Mouse (Mus musculus) liver, embryonic 13.5 days (tissue): Measurements from ENCODE around the gene Acvr1b. TPM values are rescaled to one million over a fixed set of nuclear protein-coding genes. Genes with fewer than 3 reads are reported as not detected.

Source experiments
- ATAC-seq: fragments of 200-750 bp; cut with Nextera tagmentation; 2 replicates; pipeline ENCODE4 v1.8.0; 2017; ENCODE audit warnings: low read depth, mild to moderate bottlenecking, moderate number of reproducible peaks, moderate library complexity
- DNase-seq: peaks from one replicate; pipeline ENCODE4 v3.0.0; 2022
- H3K27ac ChIP-seq: fragments of 300-500 bp; sonication (generic); 2 replicates; pipeline ENCODE4 v1.5.1; 2015; ENCODE audit warnings: moderate library complexity, mild to moderate bottlenecking, inconsistent platforms
- H3K27me3 ChIP-seq: fragments of 300-500 bp; sonication (generic); 2 replicates; pipeline ENCODE4 v1.6.1; 2015; ENCODE audit warnings: mild to moderate bottlenecking, inconsistent platforms
- H3K36me3 ChIP-seq: fragments of 300-500 bp; sonication (generic); 2 replicates; pipeline ENCODE4 v1.6.1; 2015; ENCODE audit warnings: mild to moderate bottlenecking, inconsistent platforms
- H3K4me1 ChIP-seq: fragments of 300-500 bp; sonication (generic); replicated peaks from 2 replicates; pipeline ENCODE4 v1.6.1; 2015; ENCODE audit warnings: inconsistent platforms
- H3K4me2 ChIP-seq: fragments of 300-500 bp; sonication (generic); 2 replicates; pipeline ENCODE4 v1.6.1; 2015; ENCODE audit warnings: inconsistent platforms, mild to moderate bottlenecking, moderate library complexity
- H3K4me3 ChIP-seq: fragments of 300-500 bp; sonication (generic); replicated peaks from 2 replicates; pipeline ENCODE4 v1.5.1; 2015; ENCODE audit warnings: mild to moderate bottlenecking, inconsistent platforms
- H3K9ac ChIP-seq: fragments of 300-500 bp; sonication (generic); 2 replicates; pipeline ENCODE4 v1.6.1; 2015; ENCODE audit warnings: mild to moderate bottlenecking, inconsistent platforms
- H3K9me3 ChIP-seq: fragments of 300-500 bp; sonication (generic); replicated peaks from 2 replicates; pipeline ENCODE4 v1.6.1; 2016; ENCODE audit warnings: inconsistent platforms
- WGBS: fragments of 180-500 bp; shearing (Covaris S2); methylation state at CpG from one replicate; pipeline ENCODE4 v1.1.7; 2015; ENCODE audit not compliant: insufficient replicate concordance; 5-methylcytosine and 5-hydroxymethylcytosine counted together
- polyA plus RNA-seq: library from polyadenylated mRNA; unstranded; fragments of >200 nt; fragmentation: Nextera tagmentation; extraction: Ambion mirVana; gene quantifications from 2 replicates; pipeline ENCODE4 v1.2.1, GENCODE M21; 2015

Gene Acvr1b
- polyA plus RNA-seq, 1 experiment from 2014 or later, result 1.0 TPM

GRCm38 (mm10) chr15:101137455-101137854 is 36.4 kb upstream of the Acvr1b start:
- Histone ChIP-seq H3K4me3 (no peak overlapping the region), H3K9me3 (no peaks in the 10 kb centered on the region), H3K27me3 (peaks cover 54% of the 10 kb centered on the region), H3K36me3 (no peaks in the 10 kb centered on the region), H3K27ac (no peak overlapping the region), H3K4me1 (peaks cover 40% of the 10 kb centered on the region), H3K4me2 (no peak overlapping the region), H3K9ac (no peak overlapping the region)
- 75% methylated on average over 11 of the region's 11 CpGs for WGBS
- ATAC-seq (no peak), DNase-seq (no peak)

GRCm38 (mm10) chr15:101138675-101139074 is 35.2 kb upstream of the Acvr1b start:
- no peak overlapping the region for H3K4me3 ChIP-seq
- no peak overlapping the region for H3K27ac ChIP-seq
- H3K9ac ChIP-seq, result no peak overlapping the region
- no peaks in the 10 kb centered on the region for H3K9me3 ChIP-seq
- WGBS, result 48% methylated on average over 3 of the region's 3 CpGs
- no peaks in the 10 kb centered on the region for H3K36me3 ChIP-seq
- peaks cover 41% of the 10 kb centered on the region for H3K27me3 ChIP-seq
- H3K4me2 ChIP-seq, result no peak overlapping the region
- H3K4me1 ChIP-seq, result peaks cover 48% of the 10 kb centered on the region
- DNase-seq (no peak), ATAC-seq (no peak)

DNA sequence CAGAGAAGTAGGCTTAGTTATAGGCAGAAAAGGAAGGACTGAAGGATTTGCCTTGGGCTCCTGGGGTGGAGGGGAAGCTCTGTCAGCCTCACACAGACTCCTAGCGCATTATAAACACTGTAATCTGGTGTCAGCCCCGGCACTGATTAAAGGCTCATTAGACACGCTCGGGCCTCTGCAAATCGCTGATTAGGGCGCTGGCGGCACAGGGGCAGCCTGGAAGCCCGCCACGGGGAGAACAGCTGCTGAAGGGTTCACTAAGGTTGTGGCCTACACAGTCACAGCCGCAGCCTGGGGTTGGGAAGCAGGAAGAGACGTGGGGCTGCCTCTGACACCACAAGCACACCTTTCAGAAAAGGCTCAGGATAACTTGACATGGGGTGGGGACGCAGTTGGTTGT is 34.0 kb upstream of the Acvr1b start:
- H3K27ac ChIP-seq, result no peak overlapping the region

GRCm38 (mm10) chr15:101140587-101140986 is 33.3 kb upstream of the Acvr1b start:
- Histone ChIP-seq H3K9me3 (no peaks in the 10 kb centered on the region), H3K9ac (no peak overlapping the region), H3K4me3 (no peak overlapping the region), H3K4me1 (peaks cover 56% of the 10 kb centered on the region), H3K27me3 (peaks cover 24% of the 10 kb centered on the region), H3K27ac (no peak overlapping the region), H3K4me2 (0 out of 2 replicates have a peak overlapping the region, but pooled peaks have one; percentile 2), H3K36me3 (no peaks in the 10 kb centered on the region)
- no peak for ATAC-seq
- DNase-seq, result no peak
- 32% methylated on average over 6 of the region's 6 CpGs for WGBS

More for the DNA sequence above, 34.0 kb upstream of the Acvr1b start:
- Histone ChIP-seq H3K4me3 (no peak overlapping the region), H3K27me3 (peaks cover 31% of the 10 kb centered on the region), H3K36me3 (no peaks in the 10 kb centered on the region), H3K4me2 (no peak overlapping the region), H3K9me3 (no peaks in the 10 kb centered on the region), H3K4me1 (peaks cover 50% of the 10 kb centered on the region), H3K9ac (no peak overlapping the region)
- 14% methylated on average over 12 of the region's 12 CpGs for WGBS
- ATAC-seq, result peak; percentile 57
- DNase-seq, result peak; percentile 60

DNA sequence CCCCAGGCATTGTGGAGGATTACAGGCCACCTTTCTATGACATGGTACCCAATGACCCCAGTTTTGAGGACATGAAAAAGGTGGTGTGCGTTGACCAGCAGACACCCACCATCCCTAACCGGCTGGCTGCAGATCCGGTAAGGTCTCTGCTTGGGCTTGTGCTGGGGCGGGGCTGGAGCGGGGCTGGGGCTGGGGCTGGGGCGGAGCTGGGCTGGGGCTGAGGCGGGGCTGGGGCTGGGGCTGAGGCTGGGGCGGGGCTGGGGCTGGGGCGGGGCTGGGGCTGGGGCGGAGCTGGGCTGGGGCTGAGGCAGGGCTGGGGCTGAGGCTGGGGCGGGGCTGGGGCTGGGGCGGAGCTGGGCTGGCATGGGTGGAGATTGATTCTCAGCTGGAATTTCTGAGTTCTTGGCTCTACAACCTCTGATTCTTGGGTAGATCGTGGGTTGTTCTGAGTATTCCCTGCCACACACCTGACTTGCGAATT is 32.8 kb upstream of the Acvr1b start:
- 3% methylated on average over 9 of the region's 14 CpGs for WGBS
- Histone ChIP-seq H3K9me3 (no peaks in the 10 kb centered on the region), H3K27me3 (peaks cover 21% of the 10 kb centered on the region), H3K9ac (no peak overlapping the region), H3K4me3 (no peak overlapping the region), H3K4me2 (0 out of 2 replicates have a peak overlapping the region, but pooled peaks have one; percentile 2), H3K27ac (no peak overlapping the region), H3K36me3 (no peaks in the 10 kb centered on the region), H3K4me1 (peaks cover 62% of the 10 kb centered on the region)
- DNase-seq (peak; percentile 23), ATAC-seq (peak; percentile 71)

- no peak for ATAC-seq
- no peak overlapping the region for H3K9ac ChIP-seq
- H3K4me3 ChIP-seq, result no peak overlapping the region
- no peaks in the 10 kb centered on the region for H3K9me3 ChIP-seq
- DNase-seq, result no peak
- H3K27ac ChIP-seq, result no peak overlapping the region
- no peak overlapping the region for H3K4me2 ChIP-seq
- WGBS, result 66% methylated on average over 8 of the region's 8 CpGs
- H3K4me1 ChIP-seq, result peaks cover 77% of the 10 kb centered on the region
- H3K27me3 ChIP-seq, result peaks cover 26% of the 10 kb centered on the region
- no peaks in the 10 kb centered on the region for H3K36me3 ChIP-seq
Observed at GRCm38 (mm10) chr15:101142672-101143071, 31.2 kb upstream of the Acvr1b start.

DNA sequence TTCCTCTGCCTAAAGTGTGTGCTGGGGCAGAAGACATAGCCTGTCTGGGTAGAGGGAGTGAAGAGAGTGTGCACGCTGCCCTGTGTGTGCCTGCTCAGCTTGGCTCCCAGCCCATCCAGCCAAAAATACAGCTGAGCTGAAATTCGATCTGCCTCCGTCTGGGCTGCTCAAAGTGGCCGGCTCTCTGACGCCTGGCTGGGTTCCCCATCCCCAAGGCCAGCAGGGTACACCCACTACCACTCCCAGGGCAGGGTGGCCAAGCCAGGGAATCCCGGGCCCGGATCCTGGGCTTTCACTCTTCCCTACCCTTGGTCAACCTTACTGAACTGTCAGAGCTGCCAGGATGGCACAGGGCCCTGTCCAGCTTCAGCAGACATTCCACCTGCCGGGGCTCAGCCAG is 30.4 kb upstream of the Acvr1b start:
- H3K4me3 ChIP-seq, result no peak overlapping the region

GRCm38 (mm10) chr15:101144176-101144575 is 29.7 kb upstream of the Acvr1b start:
- no peaks in the 10 kb centered on the region for H3K9me3 ChIP-seq
- no peak overlapping the region; the same call in 1 of the 2 replicates for H3K27ac ChIP-seq
- 0 out of 2 replicates have a peak overlapping the region, but pooled peaks have one; percentile 55 for H3K4me2 ChIP-seq
- H3K27me3 ChIP-seq, result peaks cover 21% of the 10 kb centered on the region
- no peaks in the 10 kb centered on the region for H3K36me3 ChIP-seq
- DNase-seq (no peak), ATAC-seq (no peak)
- no peak overlapping the region for H3K4me3 ChIP-seq
- no peak overlapping the region for H3K9ac ChIP-seq
- WGBS, result 76% methylated on average over 5 of the region's 5 CpGs
- H3K4me1 ChIP-seq, result peaks cover 79% of the 10 kb centered on the region

More for the DNA sequence above, 30.4 kb upstream of the Acvr1b start:
- Histone ChIP-seq H3K36me3 (no peaks in the 10 kb centered on the region), H3K4me2 (no peak overlapping the region), H3K9ac (no peak overlapping the region), H3K4me1 (peaks cover 78% of the 10 kb centered on the region), H3K27ac (no peak overlapping the region), H3K27me3 (peaks cover 26% of the 10 kb centered on the region), H3K9me3 (no peaks in the 10 kb centered on the region)
- WGBS, result 63% methylated on average over 8 of the region's 8 CpGs
- no peak for ATAC-seq
- no peak for DNase-seq

GRCm38 (mm10) chr15:101144779-101145178 is 29.1 kb upstream of the Acvr1b start:
- Histone ChIP-seq H3K4me1 (peaks cover 73% of the 10 kb centered on the region), H3K4me3 (no peak overlapping the region), H3K9me3 (no peaks in the 10 kb centered on the region), H3K9ac (no peak overlapping the region), H3K36me3 (no peaks in the 10 kb centered on the region), H3K27me3 (peaks cover 16% of the 10 kb centered on the region), H3K4me2 (peak overlapping the region; percentile 55), H3K27ac (0 out of 2 replicates have a peak overlapping the region, but pooled peaks have one; percentile 12)
- 55% methylated on average over 8 of the region's 8 CpGs for WGBS
- no peak for DNase-seq
- ATAC-seq, result no peak

- DNase-seq (peak; percentile 60), ATAC-seq (peak; percentile 90)
- Histone ChIP-seq H3K4me2 (peak overlapping the region; percentile 55), H3K4me1 (peaks cover 65% of the 10 kb centered on the region), H3K4me3 (peak overlapping the region; percentile 23), H3K9me3 (no peaks in the 10 kb centered on the region), H3K27ac (peak overlapping the region; percentile 34; the same call in 1 of the 2 replicates), H3K9ac (no peak overlapping the region), H3K36me3 (no peaks in the 10 kb centered on the region), H3K27me3 (peaks cover 16% of the 10 kb centered on the region)
- whole genome bisulfite sequencing, result 3% methylated on average over 19 of the region's 19 CpGs
Observed at GRCm38 (mm10) chr15:101145424-101146099, 28.3 kb upstream of the Acvr1b start.

GRCm38 (mm10) chr15:101146100-101146965 is 27.5 kb upstream of the Acvr1b start:
- no peaks in the 10 kb centered on the region for H3K9me3 ChIP-seq
- peaks cover 16% of the 10 kb centered on the region for H3K27me3 ChIP-seq
- no peak overlapping the region for H3K9ac ChIP-seq
- H3K4me2 ChIP-seq, result peak overlapping the region; percentile 55
- 20% methylated on average over 15 of the region's 15 CpGs for WGBS
- no peak for ATAC-seq
- no peaks in the 10 kb centered on the region for H3K36me3 ChIP-seq
- peaks cover 60% of the 10 kb centered on the region for H3K4me1 ChIP-seq
- H3K4me3 ChIP-seq, result peak overlapping the region; percentile 23; the same call in 1 of the 2 replicates
- DNase-seq, result no peak
- H3K27ac ChIP-seq, result peak overlapping the region; percentile 34; the same call in 1 of the 2 replicates
